Mouse (Mus musculus): ENCODE results near the gene Lrrc8c. TPM values are rescaled to one million over a fixed set of nuclear protein-coding genes. Genes with fewer than 3 reads are reported as not detected.
A peak's percentile ranks its signal among the peaks of the same experiment; 100 is the strongest.

Lrrc8c gene
- polyA plus RNA-seq, 1 experiment, result 14.7 TPM

GRCm38 (mm10) chr5:105494918-105495901 is 24.0 kb upstream of the Lrrc8c start:
- no peaks in the 10 kb centered on the region for H3K36me3 ChIP-seq (ENCODE audit: control insufficient read depth, insufficient read depth, low read length)
- H3K27ac ChIP-seq (ENCODE audit: control insufficient read depth, insufficient read depth, low read depth, low read length), result no peak overlapping the region
- TF ChIP-seq CTCF (IDR thresholded peaks at IDR 0.05; ENCODE audit: control insufficient read depth, insufficient read depth, insufficient replicate concordance, low read depth, low read length) (peak; percentile 40; the same call in 1 of the 2 replicates), POLR2A (IDR thresholded peaks at IDR 0.05; ENCODE audit: control insufficient read depth, low read depth, low read length) (no peak)
- no peaks in the 10 kb centered on the region for H3K4me1 ChIP-seq (ENCODE audit: control insufficient read depth, insufficient read depth, low read length)
- H3K4me3 ChIP-seq (ENCODE audit: control insufficient read depth, low read depth, low read length), result no peak overlapping the region
- no peaks in the 10 kb centered on the region for H3K27me3 ChIP-seq (ENCODE audit: control insufficient read depth, insufficient read depth, low read length)

GRCm38 (mm10) chr5:105496133-105496532 is 23.1 kb upstream of the Lrrc8c start:
- Histone ChIP-seq H3K4me3 (ENCODE audit: control insufficient read depth, low read depth, low read length) (no peak overlapping the region), H3K27ac (ENCODE audit: control insufficient read depth, insufficient read depth, low read depth, low read length) (no peak overlapping the region), H3K36me3 (ENCODE audit: control insufficient read depth, insufficient read depth, low read length) (no peaks in the 10 kb centered on the region), H3K4me1 (ENCODE audit: control insufficient read depth, insufficient read depth, low read length) (no peaks in the 10 kb centered on the region), H3K27me3 (ENCODE audit: control insufficient read depth, insufficient read depth, low read length) (no peaks in the 10 kb centered on the region)
- TF ChIP-seq POLR2A (IDR thresholded peaks at IDR 0.05; ENCODE audit: control insufficient read depth, low read depth, low read length) (no peak), CTCF (IDR thresholded peaks at IDR 0.05; ENCODE audit: control insufficient read depth, insufficient read depth, insufficient replicate concordance, low read depth, low read length) (no peak)

GRCm38 (mm10) chr5:105496586-105496985 is 22.6 kb upstream of the Lrrc8c start:
- no peaks in the 10 kb centered on the region for H3K36me3 ChIP-seq (ENCODE audit: control insufficient read depth, insufficient read depth, low read length)
- TF ChIP-seq POLR2A (IDR thresholded peaks at IDR 0.05; ENCODE audit: control insufficient read depth, low read depth, low read length), result no peak
- TF ChIP-seq CTCF (IDR thresholded peaks at IDR 0.05; ENCODE audit: control insufficient read depth, insufficient read depth, insufficient replicate concordance, low read depth, low read length), result no peak
- no peak overlapping the region for H3K4me3 ChIP-seq (ENCODE audit: control insufficient read depth, low read depth, low read length)
- no peaks in the 10 kb centered on the region for H3K27me3 ChIP-seq (ENCODE audit: control insufficient read depth, insufficient read depth, low read length)
- H3K27ac ChIP-seq (ENCODE audit: control insufficient read depth, insufficient read depth, low read depth, low read length), result no peak overlapping the region
- no peaks in the 10 kb centered on the region for H3K4me1 ChIP-seq (ENCODE audit: control insufficient read depth, insufficient read depth, low read length)

GRCm38 (mm10) chr5:105498429-105499000 is 20.7 kb upstream of the Lrrc8c start:
- H3K36me3 ChIP-seq (ENCODE audit: control insufficient read depth, insufficient read depth, low read length), result no peaks in the 10 kb centered on the region
- no peaks in the 10 kb centered on the region for H3K27me3 ChIP-seq (ENCODE audit: control insufficient read depth, insufficient read depth, low read length)
- no peaks in the 10 kb centered on the region for H3K4me1 ChIP-seq (ENCODE audit: control insufficient read depth, insufficient read depth, low read length)
- no peak overlapping the region for H3K27ac ChIP-seq (ENCODE audit: control insufficient read depth, insufficient read depth, low read depth, low read length)
- TF ChIP-seq POLR2A (IDR thresholded peaks at IDR 0.05; ENCODE audit: control insufficient read depth, low read depth, low read length) (no peak), CTCF (IDR thresholded peaks at IDR 0.05; ENCODE audit: control insufficient read depth, insufficient read depth, insufficient replicate concordance, low read depth, low read length) (no peak)
- H3K4me3 ChIP-seq (ENCODE audit: control insufficient read depth, low read depth, low read length), result no peak overlapping the region

GRCm38 (mm10) chr5:105499396-105499795 is 19.8 kb upstream of the Lrrc8c start:
- no peaks in the 10 kb centered on the region for H3K4me1 ChIP-seq (ENCODE audit: control insufficient read depth, insufficient read depth, low read length)

GRCm38 (mm10) chr5:105500132-105501121 is 18.8 kb upstream of the Lrrc8c start:
- H3K4me1 ChIP-seq (ENCODE audit: control insufficient read depth, insufficient read depth, low read length), result no peaks in the 10 kb centered on the region
- TF ChIP-seq POLR2A (IDR thresholded peaks at IDR 0.05; ENCODE audit: control insufficient read depth, low read depth, low read length) (no peak), CTCF (IDR thresholded peaks at IDR 0.05; ENCODE audit: control insufficient read depth, insufficient read depth, insufficient replicate concordance, low read depth, low read length) (no peak)
- no peaks in the 10 kb centered on the region for H3K36me3 ChIP-seq (ENCODE audit: control insufficient read depth, insufficient read depth, low read length)
- H3K4me3 ChIP-seq (ENCODE audit: control insufficient read depth, low read depth, low read length), result no peak overlapping the region
- H3K27me3 ChIP-seq (ENCODE audit: control insufficient read depth, insufficient read depth, low read length), result no peaks in the 10 kb centered on the region
- H3K27ac ChIP-seq (ENCODE audit: control insufficient read depth, insufficient read depth, low read depth, low read length), result no peak overlapping the region

More at GRCm38 (mm10) chr5:105499396-105499795, 19.8 kb upstream of the Lrrc8c start:
- no peak overlapping the region for H3K4me3 ChIP-seq (ENCODE audit: control insufficient read depth, low read depth, low read length)
- H3K27ac ChIP-seq (ENCODE audit: control insufficient read depth, insufficient read depth, low read depth, low read length), result no peak overlapping the region
- TF ChIP-seq POLR2A (IDR thresholded peaks at IDR 0.05; ENCODE audit: control insufficient read depth, low read depth, low read length) (no peak), CTCF (IDR thresholded peaks at IDR 0.05; ENCODE audit: control insufficient read depth, insufficient read depth, insufficient replicate concordance, low read depth, low read length) (no peak)
- H3K36me3 ChIP-seq (ENCODE audit: control insufficient read depth, insufficient read depth, low read length), result no peaks in the 10 kb centered on the region
- no peaks in the 10 kb centered on the region for H3K27me3 ChIP-seq (ENCODE audit: control insufficient read depth, insufficient read depth, low read length)
